Mouse (Mus musculus): ENCODE data around the gene Mbd3. TPM values are rescaled to one million over a fixed set of nuclear protein-coding genes. Genes with fewer than 3 reads are reported as not detected.
A peak's percentile ranks its signal among the peaks of the same experiment; 100 is the strongest.

Gene Mbd3
- total RNA-seq, 2 experiments from 2014 or later, result 107 to 120 TPM

DNA sequence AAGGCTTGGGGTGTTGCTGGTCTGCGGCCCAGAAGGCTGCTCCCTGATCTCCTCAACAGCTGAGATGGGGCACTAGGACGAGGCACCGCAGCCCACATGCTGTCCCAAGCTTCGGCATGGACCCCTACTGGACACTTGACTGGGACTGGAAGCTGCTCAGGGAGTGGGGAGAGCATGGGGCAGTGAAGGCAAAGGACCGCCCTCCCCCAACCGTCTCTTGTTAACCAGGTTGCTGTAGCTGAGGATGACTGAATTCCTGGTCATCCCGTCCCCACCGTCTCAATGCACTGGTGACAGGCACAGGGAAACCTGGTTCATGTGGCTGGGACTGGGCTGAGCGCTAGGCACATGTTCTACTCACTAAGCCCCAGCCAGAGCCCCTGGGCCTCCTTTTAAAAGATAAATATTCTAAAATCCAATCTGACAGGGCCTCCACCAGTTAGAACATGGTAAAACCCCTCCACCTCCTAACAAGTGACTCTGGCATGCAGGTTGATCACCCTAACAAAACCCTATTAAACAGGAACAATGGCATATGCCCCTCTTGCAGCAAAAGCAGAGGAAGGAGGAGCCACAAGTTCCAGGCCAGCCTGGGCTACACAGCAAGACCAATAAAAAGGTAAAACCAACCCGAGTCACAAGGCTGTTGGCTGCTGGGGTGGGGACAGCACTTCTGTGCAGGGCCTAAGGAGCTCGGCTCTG is 2.4 kb downstream of the Mbd3 start:
- DNase-seq, result no peak

DNA sequence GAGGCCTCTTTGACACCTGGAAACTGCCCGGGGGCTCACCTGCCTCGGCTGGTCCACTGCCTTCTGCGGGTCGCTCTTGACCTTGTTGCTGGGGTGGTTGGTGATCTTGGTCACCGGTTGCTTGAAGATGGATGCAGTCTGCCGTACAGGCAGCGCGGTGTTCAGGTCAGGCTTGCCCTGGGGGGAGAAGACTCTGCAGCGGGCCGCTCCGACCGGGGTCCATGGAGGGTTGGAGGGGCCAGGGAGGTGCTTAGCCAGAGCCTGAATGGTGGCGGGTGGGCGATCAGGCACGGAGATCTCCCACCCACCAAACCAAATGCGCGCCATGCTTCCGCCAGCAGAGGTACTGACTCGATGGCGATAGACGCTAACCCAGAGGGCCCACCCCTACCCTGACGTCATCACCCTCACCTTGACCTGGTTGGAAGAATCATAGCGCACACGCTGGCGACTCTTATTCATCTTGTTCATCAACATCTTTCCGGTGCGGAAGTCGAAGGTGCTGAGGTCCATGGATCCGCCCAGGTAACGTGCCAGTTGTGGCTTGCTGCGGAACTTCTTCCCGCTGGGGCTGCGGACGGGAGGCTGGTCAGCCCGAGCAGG is 4.2 kb downstream of the Mbd3 start:
- no peak for DNase-seq

DNA sequence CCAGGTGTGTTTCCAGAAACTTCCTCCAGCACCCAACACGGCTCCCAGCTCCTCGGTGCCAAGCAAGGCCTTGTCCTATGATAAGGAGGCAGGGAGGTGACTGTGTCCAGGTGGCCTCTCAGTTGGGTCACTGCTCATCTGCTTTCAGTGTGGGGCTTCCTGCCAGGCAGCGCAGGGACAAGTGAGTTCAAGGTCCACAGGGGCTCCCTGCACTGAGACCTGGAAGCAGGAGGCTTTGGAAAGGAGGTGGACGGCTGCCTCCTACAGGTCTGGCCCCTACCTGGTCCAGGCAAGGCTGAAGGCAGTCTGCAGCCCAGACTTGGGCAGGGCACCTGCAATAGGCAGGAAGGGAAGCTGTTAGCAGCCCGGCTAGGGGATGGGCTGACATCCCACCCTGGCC is 6.7 kb downstream of the Mbd3 start:
- DNase-seq, result no peak

DNA sequence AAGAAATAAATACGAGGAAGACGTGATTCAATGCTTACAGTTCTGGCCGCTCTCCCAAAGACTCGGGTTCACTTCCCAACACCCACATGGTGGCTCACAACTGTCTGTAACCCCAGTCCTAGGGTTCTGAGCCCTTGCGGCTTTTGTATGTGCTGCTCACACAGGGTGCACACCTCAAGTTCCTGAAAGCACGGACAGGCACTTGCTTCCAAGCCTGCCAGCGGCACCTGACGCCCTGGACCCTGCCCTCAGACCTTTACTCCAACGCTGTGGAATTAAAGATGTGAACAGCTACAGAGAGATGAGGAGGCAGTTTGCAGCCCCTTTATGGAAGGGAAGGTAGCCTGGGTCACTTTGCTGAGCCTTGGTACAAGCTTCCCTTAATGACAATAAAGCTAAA is 8.7 kb downstream of the Mbd3 start:
- DNase-seq, result no peak

DNA sequence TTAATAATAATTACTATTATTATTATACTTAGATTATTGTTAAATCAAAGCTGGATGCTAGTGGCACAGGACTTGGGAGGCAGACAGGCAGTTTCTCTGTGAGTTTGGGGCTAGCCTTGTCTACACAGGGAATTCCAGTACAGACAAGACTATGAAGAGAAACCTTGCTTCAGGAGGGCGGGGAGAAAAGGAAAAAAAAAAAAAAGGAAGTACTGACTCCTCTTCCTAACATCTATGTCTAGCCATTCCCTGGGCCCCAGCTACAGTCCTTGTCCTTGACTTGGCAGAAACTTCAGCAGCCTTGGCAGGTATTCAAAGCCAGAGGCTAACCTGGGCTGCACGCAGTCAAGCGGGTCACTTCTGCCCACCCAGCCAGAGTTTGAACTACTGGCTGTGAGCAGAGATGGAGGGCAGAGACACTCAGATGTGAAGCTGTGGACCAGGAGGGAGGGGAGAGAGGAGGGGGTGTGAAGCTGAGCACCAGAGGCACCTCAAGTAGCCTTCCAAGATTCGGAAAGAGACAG is 10.1 kb downstream of the Mbd3 start:
- no peak for DNase-seq

DNA sequence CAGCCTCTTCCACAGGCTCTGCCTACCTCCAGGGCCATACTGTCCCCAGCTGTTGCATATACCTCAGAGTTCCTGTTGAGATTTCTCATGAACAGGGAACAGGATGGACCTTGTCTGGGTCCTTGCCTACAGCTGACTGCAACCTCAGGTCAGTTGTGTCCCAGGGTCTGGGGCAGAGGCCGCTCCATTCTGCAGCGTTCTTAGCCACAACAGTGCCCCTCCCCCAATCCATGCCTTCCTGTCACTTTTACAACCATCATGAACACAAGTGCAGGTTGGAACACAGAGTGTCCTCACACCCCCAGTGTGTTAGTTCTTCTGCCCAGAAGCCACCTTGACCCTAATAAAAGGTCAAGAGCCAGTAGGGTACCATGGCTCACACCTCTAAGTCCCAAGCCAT is 10.6 kb downstream of the Mbd3 start:
- no peak for DNase-seq

DNA sequence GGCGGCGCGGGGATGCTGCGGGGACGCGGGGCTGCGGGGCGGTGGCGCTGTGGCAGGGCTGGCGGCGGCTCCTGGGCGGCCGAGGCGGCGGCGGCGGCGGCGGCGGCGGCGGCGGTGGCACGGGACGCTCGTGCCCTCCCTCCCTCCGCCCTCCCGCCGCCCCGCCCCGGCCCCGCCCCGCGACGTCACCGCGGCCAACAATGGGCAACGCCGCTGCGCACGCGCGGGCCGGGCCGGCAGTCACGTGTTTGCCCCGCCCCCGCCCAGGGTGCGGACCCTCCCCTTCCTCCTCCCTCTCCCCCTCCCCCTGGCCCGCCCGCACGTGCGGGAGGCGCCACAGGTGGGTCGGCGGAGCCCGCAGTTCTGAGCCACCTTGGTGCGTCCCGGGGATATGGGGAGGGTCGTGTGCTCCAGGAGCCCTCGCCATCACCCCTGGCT is 11.8 kb downstream of the Mbd3 start, which contains the start of gene Mex3d:
TSS of gene Mex3d (minus strand) at position 138 of the 438 bp plus-strand sequence.
- DNase-seq, result peak; percentile 94

DNA sequence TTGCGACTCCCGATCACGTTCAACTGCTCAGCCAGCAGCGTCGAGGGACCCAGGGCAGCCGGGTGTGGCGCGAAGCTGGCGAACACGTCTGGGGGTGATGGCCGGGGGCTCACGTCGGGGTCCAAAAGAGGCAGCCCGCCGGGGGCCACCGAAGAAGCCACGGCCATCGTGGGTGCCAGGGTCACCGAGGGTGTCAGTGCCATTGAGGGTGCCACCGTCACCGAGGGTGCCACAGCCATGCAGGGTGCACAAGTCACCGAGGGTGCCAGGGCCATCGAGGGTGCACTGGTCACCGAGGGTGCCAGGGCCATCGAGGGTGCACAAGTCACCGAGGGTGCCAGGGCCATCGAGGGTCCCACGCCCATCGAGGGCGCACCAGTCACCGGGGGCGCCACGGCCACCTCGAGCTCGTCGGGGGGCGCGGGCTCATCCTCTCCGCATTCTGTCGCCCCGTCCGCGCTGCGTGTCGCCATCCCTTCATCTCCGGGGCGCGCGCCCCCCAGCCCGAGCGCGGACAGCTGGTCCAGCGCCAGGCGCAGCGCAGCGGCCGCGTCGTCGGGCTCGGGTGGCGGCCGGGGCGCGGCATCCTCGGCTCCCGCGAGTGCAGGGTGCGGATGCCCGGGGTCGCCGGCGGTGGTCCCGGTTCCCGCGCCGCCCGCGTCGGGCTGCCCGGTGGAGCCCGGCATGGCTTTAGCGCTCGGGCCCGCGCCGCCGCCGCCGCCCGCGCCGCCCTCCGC is 12.4 kb downstream of the Mbd3 start:
- peak; percentile 46 for DNase-seq

DNA sequence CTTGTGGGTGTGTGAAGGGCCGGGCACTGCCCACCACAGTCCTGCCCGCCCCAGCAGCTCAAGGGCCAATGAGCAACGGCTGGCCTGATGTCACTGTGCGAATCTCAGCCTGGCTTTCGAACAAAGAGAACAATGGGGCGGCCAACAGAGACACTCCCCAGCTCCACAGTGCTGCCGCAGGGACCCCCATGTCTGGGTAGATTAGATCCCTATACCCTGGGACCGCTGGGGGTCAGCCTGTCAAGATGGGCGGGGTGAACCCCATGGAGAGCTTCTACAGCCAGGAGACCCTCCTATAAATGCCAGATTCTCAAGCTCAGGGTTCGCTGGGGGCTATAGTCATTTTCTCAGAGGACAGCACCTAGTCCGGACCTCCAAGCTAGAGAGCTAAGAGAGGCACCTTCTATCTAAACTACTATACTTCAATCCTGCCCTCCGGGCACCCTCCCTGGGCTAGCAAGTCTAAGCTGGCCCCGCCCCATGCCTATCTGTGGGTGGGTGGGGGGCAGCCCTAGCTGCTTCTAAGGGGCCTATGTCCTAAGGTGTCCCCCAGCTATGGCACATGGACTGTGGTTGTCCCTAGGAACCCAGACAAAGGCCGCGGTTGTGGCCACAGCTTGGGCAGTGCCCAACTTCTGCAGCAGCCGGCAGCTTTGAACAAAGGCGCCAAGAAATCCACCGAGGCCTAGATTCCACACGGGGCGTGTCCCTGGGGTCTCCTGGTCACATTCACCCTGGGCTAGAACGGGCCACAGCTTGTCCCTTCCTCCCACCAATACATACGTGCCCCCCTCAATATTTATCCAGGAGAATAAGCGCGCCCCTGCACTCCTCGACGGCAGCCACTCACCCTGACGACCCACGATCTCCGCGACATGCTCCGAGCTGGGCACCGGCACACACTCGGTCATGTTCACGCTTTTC is 13.3 kb downstream of the Mbd3 start:
- DNase-seq, result peak; percentile 47

DNA sequence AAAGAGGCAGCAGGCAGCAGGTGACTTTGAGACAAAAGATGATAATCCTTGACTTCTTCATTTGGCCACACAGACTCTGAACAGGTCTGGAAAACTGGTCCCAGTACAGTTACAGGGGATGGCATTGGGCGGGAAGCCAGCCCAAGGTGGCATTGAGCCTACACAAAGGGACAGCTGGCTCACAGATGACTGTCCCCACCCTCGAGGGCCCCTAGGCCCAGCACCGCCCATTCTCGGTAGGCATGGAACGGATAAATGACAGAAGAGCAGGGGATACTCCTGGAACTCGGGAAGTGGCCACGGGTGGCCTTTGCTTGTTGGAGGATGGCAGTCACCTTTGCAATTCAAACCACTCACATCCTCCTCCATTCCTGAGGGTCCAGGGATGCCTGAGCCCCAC is 14.0 kb downstream of the Mbd3 start:
- DNase-seq, result no peak

DNA sequence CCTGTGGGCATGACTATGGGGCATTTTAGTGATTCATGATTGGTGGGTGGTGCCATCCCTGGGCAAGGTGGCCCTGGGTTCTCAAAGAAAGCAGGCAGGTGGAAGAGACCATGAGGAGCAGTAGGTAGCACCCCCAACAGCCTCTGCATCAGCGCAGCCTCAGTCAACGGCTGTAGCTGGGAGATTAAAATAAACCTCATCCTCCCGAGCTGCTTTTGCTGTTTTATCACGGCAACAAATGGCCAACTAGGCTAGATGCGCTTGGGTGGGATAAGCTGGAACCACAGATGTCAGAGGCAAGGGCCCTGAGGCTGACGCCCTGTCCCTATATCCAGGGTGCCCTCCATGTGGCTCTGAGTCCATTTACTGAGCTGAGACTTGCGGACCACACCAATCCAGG is 14.6 kb downstream of the Mbd3 start:
- no peak for DNase-seq

DNA sequence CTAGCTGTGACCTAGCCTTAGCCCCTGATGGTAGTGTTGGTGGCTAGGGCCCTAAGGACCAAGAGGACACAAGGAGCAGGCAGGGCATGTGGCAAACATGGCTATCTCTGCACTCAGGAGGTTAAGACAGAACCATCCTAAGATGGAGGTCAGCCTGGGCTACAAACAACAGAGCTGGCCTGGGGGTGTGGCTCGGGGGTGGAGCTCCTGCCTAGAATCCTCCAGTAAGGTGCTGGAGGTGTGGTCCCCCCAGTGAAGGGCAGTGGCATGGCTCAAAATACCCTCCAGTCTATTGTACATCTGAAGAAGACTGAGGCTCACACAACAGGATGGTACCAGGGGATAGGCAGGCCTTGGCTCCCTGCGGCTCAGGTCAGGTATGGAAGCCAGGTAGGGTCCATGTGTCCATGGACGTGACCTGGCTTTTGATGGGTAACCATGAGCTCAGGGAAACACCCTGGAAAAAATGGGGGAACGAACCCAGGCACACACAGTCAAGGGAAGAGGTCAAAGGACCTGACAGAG is 15.2 kb downstream of the Mbd3 start:
- no peak for DNase-seq

DNA sequence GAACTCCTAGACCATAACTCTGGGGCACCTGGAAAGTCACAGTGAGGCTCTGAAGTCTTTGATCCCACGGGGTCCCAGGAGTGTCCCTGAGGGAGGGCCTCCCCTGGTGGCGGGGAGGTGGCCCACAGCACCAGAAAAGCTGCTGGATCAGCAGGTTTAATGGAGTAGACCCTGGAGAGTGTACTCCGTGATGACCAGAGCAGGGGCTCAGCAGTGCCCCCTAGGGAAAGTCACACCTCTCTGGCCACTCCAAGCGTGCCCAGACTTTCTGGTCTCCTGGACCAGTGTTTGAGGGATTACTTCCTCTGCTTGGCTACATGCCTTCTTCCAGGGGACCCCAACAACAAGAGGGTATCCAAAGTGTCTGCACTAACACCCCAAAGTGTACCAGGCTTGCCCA is 15.9 kb downstream of the Mbd3 start:
- no peak for DNase-seq

DNA sequence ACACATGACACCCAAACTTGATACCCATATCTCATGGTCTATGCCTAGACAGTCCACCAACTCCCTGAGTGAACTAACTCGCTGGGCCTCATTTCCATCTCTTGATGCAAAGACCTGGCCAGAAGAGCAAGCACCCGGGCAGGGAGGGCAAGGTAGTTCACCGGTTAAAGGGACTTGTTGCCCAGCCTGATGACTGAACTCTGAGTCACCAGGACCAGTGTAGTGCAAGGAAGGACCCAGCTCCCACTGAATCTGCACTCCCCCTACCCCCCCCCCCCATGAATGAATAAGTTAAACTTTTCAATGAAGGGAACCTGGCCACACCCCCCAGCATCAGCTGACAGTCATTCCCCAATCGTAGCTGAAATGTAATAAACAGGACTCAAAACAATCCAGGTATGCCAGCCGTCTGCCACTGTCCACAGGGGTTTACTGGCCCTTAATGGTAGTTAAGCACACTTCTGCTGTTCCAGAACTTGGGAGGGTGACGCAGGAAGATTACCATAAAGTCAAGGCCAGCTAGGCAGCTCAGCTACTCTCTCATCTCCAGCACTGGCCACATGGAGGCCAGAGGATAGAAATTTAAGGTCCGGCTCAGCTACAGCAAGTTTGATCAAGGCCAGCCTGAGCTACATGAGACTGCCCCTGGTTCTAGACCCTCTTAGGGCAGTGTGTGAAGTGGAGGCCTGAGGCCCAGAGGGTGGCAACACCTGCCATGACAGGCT is 16.5 kb downstream of the Mbd3 start:
- DNase-seq, result no peak

DNA sequence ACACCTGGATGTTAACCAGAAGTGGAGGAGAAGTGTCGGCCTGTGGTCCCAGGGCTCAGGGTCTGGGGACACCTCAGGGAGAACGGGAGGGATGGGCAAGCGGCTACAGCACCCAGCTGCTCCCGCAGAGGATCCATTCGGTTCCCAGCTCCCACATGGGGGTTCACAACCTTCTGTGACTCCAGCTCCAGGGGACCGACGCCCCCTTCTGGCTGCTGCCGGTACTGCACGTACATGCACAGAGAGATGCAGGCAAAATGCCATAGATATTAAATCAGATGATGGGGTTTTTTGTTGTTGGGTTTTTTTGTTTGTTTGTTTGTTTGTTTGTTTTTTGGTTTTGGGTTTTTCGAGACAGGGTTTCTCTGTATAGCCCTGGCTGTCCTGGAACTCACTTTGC is 21.6 kb downstream of the Mbd3 start:
- peak; percentile 58 for DNase-seq

DNA sequence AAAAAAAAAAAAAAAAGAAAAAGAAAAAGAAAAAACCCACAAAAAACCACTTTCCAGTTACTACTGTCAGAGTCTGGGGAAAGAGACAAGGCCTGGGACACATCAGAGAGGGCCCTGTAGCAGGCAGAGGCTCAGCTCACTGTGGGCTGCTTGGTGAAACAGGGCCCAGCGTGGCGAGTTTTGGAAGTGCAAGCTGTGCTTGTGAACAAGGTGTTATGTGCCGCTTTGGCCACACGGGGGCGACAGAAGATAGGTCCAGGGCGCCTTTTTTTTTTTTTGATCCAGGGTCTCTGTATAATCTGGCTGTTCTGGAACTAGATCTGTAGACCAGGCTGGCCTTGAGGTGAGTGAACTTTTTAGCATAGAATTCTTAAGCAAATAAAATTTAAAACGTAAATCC is 23.2 kb downstream of the Mbd3 start:
- peak; percentile 95 for DNase-seq

DNA sequence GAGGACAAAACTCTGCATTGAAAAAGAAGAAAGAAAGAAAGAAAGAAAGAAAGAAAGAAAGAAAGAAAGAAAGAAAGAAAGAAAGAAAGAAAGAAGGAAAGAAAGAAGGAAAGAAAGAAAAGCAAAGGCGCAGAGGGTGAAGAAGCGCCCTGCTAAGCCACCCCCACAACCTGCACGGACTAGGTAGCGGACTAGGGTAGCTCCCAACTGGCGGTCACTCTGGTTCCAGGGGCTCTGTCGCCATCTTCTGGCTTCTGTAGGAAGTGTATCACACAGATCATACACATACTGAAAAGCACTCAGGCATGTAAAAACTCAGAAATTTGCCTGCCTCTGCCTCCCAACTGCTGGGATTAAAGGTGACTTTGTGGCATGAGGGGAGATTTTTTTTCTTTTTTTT is 25.3 kb downstream of the Mbd3 start:
- DNase-seq, result peak; percentile 70

DNA sequence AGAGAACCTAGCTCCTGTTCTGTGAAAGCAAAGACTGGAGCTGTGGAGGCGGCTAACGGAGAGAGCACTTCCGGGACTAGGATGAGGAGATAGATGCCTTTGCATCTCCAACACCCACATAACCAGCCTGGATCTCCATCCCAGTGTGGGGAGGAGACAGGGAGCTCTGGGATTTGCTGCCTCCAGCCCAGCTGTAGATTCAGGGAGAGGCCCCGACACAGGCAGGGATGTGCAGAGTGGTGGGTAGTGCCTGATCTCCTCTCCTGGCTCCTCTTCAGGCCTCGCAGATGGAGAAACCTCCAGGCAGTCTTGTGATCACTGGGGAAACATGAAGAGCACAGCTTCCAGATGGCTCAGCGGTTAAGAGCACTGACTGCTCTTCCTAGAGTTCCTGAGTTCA is 26.6 kb downstream of the Mbd3 start:
- DNase-seq, result no peak

DNA sequence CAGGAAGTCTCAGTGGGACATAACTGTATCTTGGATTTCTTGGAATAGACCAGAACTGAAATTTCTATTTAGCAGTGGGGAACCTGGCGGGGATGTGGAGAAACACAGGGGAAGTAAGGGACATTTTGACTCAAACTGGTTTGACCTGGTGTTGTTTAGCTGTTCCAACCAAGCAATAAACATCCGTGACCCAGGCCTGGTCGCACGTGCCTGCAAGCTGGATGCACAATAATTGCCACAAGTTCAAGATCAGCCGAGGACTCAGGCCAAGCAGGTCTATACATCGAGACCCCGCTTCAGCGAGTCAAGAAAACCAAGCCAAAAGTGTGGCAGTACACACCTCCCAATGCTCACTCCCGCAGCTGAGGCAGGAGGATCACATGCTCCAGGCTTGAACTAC is 27.4 kb downstream of the Mbd3 start:
- DNase-seq, result no peak

DNA sequence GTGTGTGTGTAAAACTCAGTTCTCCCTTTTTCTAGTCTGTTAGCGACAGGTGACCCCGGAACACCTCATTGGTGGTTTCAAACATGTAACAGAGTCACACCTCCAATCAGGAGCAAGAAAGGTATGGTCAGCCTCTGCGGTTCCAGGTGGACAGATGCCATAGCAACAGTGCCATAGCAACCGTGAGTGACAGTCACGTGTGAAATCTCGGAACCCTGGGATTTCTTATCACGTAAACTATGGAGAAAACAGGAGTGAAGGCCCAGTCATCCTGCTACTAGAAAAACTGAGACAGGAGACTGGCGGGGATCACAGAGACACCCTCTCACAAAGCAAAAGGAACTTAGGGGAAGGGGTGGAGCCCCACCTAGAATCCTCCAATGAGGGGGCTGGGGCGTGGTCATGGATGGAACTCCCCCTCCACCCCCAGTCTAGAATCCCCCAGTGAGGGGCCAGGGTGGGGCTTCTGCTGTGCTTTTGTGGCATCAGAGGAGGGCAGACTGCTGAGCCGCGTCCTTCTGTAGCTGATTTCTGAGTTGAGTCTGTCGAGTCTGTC is 27.9 kb downstream of the Mbd3 start:
- DNase-seq, result no peak
